2 mouse cellular contexts compared by ENCODE assay signal in genomic region chr11:97333044-97333443, GRCm38 (mm10).
TF ChIP-seq lines count a peak whose summit lies in the region.

No protein-coding gene starts in this region.

TF ChIP-seq in CH12.LX, 34 proteins besides CTCF, POLR2A, EP300 and RAD21 (continued from another document):
- TF ChIP-seq KAT2A (IDR thresholded peaks at IDR 0.05; ENCODE audit: insufficient replicate concordance, low read length): no peak
- TF ChIP-seq MYC (IDR thresholded peaks at IDR 0.05; ENCODE audit: low read depth, low read length): no peak
- TF ChIP-seq SIN3A (IDR thresholded peaks at IDR 0.05; ENCODE audit: low read length): no peak
- no peak for TF ChIP-seq GABPA (IDR thresholded peaks at IDR 0.05; ENCODE audit: insufficient replicate concordance, low read depth, low read length)
- no peak for TF ChIP-seq IRF4 (IDR thresholded peaks at IDR 0.05; ENCODE audit: low read depth, low read length)

TF ChIP-seq in ES-E14, 5 proteins besides CTCF, POLR2A, EP300 and RAD21 (continued from another document):
- TF ChIP-seq HCFC1 (IDR thresholded peaks at IDR 0.05; ENCODE audit: borderline replicate concordance, insufficient read depth, low read length): no peak
TF ChIP-seq in ES-E14: peak in this region for 0.
